Mouse (Mus musculus) embryo, embryonic 11 days (tissue): ENCODE data around the gene Rcan1.
"Not testable (repeated sequence)": the region's sequence is repeated elsewhere in the genome, so short reads cannot be mapped to it uniquely, and the experiment has no call there.

Experiments used
- DNase-seq: peaks from one replicate; pipeline ENCODE4 v3.0.0-alpha.2; 2015

The Rcan1 gene

DNA sequence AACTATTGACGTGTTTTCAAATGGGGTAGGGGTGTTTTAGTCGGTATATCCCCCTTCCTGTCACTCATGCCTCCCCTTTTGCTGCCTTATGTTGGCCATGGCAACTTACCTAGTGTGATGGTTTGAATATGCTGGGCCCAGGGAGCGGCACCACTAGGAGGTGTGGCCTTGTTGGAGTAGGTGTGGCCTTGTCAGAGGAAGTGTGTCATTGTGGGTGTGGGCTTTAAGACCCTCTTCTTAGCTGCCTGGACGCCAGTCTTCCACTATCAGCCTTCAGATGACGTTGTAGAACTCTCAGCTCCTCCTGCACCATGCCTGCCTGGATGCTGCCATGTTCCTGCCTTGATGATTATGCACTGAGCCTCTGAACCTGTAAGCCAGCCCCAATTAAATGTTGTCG lies at the start of gene Rcan1:
Gene Rcan1 (minus strand): TSS at position 162 of the 400 bp plus-strand sequence.
- DNase-seq: no peak

DNA sequence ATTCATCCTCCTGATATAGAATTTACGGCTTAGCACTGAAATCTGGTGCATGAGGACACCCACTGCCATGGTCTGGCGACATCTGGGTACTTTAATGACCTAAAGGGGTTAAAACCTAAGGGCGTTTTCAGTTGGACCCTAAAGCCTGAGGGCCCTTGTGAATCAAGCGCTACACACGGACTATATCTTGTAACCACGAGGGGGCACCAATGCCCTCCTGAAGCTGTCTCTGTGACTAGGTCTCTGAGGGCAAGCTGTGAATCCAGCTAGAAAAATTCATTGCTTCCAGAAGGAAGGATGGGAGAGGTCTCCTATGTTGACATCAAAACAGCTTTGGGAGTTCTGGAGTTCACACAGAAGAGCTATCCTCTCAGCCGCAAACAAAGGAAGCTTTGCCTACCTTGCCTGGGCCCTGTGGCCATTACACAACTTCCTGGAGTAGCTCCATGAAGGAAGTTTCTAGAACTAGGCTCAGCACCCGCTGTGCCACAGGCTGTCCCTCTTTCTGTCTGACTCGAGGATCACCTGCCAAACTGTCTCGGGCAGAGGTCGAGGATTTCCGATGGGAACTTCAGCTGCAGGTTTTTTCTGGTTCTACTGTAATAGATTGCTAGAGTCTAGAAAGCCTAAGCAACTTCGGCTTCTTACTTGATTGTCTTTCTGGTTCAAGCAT lies 49.3 kb upstream of the Rcan1 start:
- peak; percentile 77 for DNase-seq

DNA sequence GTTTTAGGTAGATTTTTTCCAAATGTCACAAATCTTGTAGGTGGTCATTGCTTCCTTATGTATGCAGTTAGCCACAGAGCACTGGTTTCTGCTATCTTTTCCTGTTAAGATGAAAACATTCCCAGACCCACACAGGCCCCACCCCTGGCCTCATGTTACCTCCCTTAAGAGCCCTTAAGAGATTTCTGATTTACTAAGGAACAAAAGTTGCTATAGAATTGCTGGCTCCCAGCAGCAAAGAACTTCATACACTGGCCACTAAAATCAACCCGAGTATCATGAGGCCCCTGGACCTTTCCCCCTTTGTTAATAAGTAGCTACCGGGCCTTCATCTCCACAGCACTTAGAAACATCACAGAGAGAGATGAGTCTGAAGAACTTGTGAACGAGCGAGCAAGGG lies 48.1 kb upstream of the Rcan1 start:
- DNase-seq: no peak

DNA sequence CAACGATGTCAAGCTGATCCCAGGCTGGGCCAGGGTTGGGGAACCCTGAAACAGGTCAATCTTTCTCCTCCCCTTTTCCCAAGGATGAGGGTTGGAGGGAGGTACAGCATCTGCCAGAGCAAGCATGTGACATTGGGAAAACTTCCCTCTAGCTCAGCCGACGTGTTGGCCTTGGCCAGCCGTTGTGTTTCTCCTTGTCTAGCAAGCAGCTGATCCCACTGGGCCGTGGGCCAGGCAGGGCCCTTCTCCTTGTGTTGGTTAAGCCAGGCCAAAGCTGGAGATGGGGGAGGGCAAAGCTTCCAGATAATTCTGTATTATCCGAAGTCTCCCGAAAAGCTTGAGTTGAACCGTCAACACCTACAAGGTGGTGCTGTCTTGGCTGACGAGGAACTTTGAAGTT lies 45.5 kb upstream of the Rcan1 start:
- DNase-seq: no peak

DNA sequence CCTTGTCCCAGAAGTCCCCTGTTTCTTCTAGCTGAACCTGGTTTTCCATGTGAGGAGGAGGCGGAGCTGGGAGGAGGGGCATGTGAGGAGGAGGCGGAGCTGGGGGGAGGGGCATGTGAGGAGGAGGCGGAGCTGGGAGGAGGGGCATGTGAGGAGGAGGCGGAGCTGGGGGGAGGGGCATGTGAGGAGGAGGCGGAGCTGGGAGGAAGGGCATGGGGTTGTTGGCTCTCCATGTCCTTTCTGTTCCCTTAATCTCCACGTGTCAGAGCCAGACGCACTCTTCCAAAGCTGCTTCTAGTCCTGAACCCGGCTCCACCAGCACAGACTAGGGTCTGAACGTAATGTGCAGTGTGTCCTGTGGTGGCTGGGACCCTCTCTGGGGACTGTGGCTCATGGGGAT lies 44.2 kb upstream of the Rcan1 start:
- DNase-seq: not testable (repeated sequence)

DNA sequence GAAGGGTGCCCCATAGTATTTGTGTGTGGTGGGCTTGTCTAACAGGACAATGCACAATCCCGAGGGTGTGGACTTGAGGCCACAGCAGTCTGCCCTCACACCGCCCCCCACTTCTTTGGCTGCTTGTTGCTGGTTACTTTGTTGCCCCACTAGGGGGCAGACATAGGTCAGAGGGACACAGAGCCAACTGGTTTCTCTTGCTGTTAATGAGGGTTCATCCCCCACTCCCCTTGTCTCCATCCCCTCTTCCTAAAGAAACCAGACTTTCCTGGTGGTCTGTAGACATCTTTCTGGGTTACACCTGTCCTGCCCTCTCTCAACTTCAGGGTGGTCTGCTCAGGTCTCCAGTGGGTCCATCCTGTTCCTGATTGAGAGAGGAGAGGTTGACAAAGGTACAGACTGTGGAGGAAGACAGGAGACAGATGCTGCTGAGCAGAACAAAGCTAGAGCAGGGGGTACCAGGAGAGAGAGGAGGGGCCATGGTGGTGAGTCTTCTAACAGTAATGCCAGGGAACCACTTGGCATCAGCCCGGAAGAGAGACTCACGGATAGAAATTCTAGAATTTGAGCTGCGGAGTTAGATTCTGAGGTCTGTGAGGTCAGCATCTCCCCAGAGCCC lies 41.2 kb upstream of the Rcan1 start:
- DNase-seq: peak; percentile 59

DNA sequence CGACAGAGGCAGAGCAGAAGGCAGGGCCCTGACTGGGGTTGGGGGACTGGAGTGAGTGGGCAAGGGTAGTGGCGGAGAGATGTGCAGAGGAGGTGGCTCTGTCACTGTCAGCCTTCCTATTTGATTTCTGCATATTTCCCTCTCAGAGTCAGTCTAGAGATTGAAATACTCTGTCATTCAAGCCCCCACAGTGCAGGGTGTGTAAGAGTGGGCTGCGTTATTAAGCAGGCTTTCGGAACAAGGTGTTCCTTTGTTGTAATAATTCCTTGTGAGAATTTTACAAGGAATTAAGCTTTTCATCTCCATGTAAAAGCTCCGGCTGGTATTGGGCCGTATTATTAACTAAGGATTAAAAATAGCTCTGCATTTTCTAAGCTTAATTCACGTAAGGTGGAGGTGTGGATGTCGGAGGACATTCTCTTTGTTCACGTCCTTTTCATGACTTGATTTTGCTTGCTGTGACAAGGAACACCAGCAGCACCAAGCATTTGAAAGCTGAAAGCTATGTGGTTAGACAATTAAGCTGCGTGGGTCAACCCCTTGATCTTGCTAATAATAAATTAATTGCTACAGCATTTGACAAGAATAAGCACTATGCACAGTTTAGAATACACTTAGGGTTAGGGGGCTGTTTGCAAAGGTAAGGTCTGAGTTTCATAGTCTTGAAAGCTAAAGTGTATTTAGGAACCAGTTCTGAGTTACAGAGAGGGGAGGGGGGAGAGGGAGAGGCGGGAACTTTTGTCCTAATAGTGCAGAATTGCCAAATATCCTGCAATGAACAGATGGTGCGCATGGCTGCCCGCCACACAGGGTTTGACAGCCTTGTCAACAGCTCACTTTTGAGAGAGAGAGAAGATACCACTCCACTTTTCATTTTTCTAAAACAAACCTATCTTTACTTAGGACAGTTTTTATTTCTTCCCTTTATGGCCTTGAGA lies 40.4 kb upstream of the Rcan1 start:
- DNase-seq: no peak

DNA sequence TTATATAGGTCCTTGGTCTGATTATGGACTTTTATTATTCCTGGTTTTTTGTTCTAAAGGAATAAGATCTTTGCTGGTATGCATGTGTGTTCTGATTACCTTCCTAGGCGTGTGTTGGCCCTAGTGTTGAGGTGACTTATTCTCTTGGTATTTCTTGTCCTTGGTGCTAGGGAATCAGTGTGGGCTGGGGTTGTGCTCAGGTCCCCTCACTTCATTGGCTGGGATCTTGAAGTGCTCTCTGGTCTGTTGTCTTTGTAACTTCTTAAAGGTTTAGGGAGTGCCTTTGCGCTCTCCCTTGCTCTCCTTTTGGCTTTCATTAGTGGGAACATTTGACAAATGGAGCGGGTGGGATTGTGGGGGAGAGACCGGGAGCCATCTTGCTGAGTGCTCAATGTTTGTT lies 36.9 kb upstream of the Rcan1 start:
- no peak for DNase-seq

DNA sequence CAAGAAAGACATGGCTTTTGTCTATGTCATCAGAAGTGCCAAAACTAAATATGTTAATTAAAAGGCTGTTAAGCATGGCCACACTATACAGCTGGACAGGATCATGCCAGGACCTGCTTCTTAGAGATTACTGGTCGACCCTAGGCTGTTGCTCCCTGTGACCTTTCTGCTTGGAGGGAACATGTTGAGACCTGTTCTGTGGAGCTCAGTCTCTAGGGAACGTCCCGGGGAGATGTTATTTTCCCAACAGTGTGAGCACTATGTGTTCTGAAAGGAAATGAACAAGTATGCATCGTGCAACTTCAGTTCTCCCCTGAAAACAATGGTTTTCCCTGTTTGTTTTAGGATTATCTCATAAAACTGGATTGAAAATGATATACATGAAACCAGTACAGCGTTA lies 32.4 kb upstream of the Rcan1 start:
- no peak for DNase-seq

DNA sequence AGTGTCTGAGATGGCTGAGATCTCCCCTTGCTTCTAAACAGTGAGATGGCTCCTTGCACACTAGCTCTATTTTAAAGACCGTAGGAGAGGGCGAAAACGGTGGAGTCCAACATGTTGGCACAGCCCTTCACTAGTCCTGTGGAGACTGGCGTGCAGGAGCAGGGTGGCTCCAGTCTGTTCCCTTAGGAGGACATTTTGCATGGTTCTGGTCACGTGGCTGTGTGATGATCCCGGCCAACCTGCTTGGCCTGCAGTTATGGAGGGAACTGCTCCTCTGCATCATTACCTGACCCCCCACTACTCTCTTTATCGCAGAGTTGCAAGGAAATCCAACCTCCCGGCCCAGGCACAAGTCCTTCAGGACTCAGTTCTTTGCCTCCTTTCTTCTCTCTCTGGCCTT lies 29.9 kb upstream of the Rcan1 start:
- DNase-seq: no peak

DNA sequence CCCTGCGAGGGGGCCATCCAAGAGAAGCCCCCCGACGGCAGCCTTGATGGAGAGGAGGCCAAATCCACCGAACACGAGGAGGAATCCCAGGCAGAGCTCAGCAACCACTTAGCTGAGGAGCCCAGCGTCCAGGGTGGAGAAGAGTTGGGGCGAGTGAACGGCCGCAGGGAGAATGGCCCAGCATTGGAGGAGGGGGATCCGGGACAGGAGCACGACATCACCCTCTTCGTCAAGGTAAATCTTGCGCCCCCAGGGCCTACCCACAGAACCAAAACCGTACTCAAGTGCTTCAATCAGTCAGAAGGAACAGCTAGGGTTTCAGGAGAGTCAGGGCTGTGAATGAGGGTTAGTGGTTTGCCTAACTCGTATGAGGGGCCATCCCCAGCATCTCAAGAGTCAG lies 28.7 kb upstream of the Rcan1 start:
- DNase-seq: no peak

DNA sequence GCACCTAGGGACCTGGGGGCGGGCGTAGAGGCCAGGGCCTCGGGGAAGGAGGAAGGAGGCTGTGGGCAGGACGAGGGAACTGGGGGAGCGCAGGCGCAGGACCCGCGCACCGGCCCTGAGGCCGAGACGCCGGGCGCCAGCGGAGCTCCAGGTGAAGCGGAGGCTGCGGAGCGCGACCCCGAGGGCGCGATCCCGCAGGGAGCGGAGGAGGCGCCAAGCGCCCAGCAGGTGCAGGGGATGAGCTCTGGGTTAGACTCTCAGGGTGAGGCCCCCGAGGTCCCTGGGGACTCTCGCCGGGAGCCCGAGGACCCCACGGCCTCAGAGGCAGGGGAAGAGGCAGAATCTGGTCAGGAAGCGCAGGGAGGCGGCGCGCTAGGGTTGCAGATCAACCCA lies 27.9 kb upstream of the Rcan1 start:
- peak; percentile 50 for DNase-seq

DNA sequence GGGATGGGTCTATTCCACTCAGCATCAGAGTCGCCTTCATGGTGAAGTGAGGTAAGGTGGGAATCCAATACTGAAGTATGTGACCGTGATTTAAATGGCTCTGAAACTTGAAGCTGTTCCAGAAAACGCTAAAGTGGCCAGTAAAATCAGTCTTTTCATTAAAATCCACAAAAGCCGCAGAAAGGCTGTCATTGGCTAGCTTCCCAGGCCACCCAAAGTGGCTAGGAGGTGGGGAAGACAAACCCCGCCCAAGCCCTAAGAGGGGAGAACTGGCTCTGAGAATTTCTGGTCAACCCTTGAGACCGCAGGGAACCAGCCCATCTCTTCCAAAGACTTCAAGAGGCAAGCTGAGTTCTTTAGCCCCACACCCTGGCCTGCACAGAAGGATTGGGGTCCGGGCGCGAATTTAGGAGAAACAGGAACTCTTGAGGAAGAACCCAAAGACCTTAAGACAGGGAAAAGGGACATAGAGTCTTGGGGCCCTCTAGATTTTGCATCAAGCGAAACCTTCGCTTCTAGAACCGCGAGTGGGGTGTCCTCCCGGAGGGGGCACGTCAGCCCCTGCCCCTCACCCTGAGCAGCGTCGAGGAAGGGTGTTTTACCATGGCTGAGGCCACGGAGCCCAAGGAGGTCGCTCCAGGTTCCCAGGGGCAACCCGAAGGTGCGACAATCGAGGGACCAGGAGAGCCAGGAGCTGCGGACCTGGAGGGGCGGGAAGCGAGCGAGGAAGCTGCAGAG lies 27.4 kb upstream of the Rcan1 start:
- no peak for DNase-seq

DNA sequence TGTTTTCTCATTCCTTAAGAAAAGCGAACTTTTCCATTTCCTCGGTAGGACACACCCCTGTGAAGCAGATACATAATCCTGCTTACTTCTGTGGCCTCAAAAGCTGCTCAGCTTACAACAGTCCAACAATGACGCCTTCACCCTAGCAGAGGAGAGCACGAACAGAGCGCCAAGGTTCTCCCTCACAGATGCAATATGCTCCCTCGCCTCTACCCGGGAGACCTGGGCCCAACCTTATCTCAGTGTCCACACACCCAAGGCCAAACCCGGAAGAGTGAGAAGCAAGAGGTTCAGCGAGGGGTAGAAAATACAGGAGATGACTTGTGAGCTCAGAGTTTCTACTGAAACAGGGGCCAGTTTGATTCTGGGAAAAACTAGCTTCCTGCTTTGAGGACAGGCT lies 18.7 kb upstream of the Rcan1 start:
- no peak for DNase-seq

DNA sequence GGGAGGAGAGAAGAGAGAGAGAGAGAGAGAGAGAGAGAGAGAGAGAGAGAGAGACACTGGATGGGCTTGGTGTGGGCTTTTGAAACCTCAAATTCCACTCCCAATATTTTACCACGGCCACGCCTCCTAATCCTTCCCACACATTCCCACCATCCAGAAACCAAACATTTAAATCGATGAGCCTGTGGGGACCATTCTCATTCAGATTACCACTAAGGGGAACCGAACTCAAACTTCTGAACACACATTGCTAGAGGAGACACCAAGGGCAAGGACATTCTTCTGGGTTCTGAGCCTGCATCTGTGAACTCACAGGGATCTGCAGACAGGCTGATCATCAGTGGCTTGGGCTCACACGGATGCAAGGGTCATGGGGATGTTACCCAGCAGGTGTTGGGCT lies 17.8 kb upstream of the Rcan1 start:
- no peak for DNase-seq

DNA sequence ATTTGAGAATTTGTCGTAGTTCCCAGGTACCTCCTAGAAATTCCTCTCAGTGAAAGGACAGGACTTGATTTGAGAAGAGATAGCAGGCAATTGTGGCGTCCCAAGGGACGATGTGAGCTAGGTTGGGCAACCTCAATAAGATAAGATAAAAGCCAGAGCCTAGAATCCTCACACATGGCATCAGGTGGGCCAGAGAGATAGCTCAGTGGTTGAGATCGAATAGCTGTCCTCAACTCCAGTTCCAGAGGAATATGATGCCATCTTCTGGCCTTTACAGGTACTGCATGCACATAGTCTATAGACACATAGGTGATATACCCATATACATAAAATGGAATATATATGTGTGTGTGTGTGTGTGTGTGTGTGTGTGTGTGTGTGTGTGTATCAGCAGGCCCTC lies 16.8 kb upstream of the Rcan1 start:
- peak; percentile 64 for DNase-seq

DNA sequence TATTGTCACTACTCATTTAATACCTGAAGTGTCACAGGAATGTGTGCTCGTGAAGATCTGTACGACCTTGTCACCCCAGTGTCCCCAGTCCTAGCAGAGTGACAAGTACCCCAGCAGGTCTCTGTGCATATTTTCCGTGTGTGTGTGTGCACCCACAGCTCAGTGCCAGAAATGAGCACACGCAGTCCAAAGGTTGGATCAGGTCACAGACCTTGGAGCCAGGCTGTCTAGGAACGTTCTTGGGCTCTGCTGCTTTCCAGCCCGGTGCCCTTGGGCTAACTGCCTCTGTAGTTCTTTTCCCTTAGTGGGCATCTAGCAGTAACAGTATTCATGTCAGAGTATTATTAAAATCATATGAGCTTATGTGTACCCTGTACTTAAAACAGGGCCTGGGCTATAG lies 16.4 kb upstream of the Rcan1 start:
- DNase-seq: no peak

DNA sequence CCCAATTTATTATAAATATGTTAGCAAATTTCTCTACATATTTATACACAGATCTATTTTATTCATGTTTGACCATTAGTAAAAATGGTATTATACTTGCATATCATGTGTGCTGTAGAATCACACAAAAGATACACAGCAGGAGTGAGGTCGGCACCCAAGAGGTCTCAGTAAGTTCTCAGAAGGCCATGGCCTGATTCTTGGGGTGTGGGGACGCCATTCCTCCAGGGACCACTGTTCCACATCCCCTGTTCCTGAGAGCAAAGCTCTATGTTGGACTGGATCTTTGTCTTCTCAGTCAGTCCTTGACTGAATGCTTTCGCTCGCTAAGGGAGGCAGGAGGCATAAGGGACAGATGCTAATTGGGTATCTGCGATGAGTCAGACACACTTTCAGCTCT lies 14.8 kb upstream of the Rcan1 start, which contains the start of gene Clic6:
Gene Clic6 (plus strand): TSS at position 301 of the 400 bp plus-strand sequence.
- no peak for DNase-seq

DNA sequence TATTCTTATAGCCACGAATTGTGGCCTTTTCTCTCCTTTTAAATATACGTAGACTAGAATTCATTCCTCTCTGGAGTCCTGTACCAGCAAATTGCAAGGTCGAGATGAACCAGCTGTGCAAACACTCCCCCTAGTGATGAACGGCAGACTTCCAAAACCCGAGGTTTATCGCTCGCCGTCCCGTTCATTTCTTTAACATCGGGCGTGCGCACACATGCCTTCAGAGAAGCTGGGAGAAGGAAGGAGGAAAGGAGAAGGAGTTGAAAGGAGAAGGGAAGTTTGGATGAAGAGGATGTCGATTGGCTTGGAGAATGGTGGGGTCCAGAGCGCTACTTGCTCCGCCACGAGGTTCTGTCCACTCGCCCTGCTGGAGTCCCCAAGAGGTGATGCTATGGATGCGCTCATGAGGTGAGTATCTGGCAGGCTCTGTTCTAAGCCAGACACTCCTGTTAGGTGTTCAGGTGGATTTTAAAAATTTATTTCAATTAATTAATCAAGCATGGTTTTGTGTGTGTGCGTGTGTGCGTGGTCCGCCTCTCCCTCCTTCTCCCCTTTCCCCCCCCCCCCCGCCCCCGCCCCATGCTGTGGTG lies 8.0 kb upstream of the Rcan1 start:
- DNase-seq: peak; percentile 86

DNA sequence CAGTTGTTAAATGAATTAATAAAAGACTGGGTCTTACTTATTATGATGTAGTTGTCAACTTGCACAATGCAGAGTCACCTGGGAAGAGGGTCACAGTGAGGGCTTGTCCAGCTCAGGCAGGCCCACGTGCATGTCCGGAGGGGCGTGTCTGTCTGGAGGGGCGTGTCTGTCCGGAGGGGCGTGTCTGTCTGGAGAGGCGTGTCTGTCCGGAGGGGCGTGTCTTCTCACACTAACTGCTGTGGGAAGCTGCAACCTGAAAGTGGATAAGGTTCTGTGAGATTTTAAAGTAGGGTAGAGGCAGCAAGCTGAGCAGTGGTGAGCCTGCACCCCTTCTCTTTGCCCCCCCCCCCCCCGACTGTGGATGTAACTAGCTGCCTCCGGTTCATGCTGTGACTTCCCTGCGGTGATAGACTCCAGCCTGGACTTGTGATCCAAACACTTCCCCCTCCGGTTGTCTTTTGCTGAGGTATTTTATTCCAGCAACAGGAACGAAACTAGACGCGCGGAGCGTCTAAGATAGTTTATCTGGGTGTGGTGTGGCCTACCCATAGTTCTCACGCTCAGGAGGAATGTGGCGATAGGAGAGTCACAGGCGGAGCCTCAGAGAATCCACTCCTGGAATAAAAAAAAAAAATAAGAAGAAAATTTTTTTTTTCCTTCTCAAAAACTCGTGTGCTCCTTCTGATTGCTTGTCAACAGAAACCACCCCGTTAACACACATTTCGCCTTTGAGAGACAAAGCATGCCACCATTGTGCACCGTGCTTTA lies 4.6 kb upstream of the Rcan1 start:
- no peak for DNase-seq

DNA sequence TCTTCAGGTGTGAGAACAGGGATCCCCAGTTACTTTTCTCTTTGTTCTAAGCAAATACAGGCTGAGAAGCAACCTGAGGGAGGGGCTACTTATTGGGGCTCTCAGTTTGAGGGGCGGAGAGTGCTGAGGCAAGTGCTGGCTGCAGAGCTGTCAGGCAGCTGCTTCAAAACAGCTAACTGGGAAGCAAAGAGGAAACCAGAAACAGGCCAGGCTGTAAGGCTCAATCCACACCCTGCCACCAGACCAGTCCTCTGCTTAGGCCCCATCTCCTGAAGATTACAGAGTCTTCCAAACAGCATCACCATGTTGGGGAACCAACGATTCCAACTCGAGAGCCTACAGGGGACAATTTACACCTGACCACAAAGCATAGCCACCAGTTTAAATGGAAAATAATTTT lies 2.2 kb upstream of the Rcan1 start:
- no peak for DNase-seq

DNA sequence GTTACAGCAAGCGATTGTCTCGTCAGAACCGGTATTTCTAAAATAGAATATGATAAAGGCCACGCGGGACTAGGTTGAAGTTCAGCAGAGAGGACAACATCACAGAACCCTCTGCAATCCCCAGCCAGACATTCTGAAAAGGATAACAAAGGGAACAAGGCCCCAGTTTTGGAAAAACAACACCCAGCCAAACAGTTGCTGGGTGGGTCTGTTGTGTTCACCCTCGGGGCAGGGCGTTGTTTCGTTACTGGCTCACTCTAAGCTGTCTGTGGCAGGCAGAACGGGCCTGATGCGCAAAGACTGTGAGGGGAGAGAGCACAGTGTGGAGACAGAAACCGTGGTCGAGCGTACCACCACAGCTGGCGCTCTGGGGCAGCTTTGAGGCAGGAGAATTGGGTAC lies 2.2 kb downstream of the Rcan1 start:
- DNase-seq: no peak
